Mouse (Mus musculus) thymus, postnatal 14 days (tissue): ENCODE measurements around the gene Dok3.
A peak's percentile ranks its signal among the peaks of the same experiment; 100 is the strongest.

ENCODE experiments used
- DNase-seq: peaks from one replicate; pipeline ENCODE4 v3.0.0; 2021

The Dok3 gene

GRCm38 (mm10) chr13:55536194-55537175 is 7.4 kb upstream of the Dok3 start, which contains the start of gene Ddx41:
Gene Ddx41, minus strand, starts transcription at chr13:55536658.
- DNase-seq = peak; percentile 98

GRCm38 (mm10) chr13:55535796-55536193 is 6.7 kb upstream of the Dok3 start:
- DNase-seq = no peak

- no peak for DNase-seq
Observed at GRCm38 (mm10) chr13:55535191-55535590, 6.1 kb upstream of the Dok3 start.

GRCm38 (mm10) chr13:55527834-55528772 is 993 bp downstream of the Dok3 start:
- no peak for DNase-seq

GRCm38 (mm10) chr13:55527212-55527611 is 1.9 kb downstream of the Dok3 start:
- no peak for DNase-seq

- DNase-seq = no peak
Observed at GRCm38 (mm10) chr13:55525733-55526553, 3.2 kb downstream of the Dok3 start.

GRCm38 (mm10) chr13:55523951-55524600 is 5.0 kb downstream of the Dok3 start:
- DNase-seq = no peak

- DNase-seq = no peak
Observed at GRCm38 (mm10) chr13:55523278-55523677, 5.8 kb downstream of the Dok3 start.

GRCm38 (mm10) chr13:55522730-55523129 is 6.4 kb downstream of the Dok3 start:
- DNase-seq = no peak

GRCm38 (mm10) chr13:55519606-55520005 is 9.5 kb downstream of the Dok3 start:
- no peak for DNase-seq

GRCm38 (mm10) chr13:55516955-55517354 is 12.1 kb downstream of the Dok3 start:
- DNase-seq = peak; percentile 86

- DNase-seq = no peak
Observed at GRCm38 (mm10) chr13:55513828-55514227, 15.3 kb downstream of the Dok3 start.

- DNase-seq = peak; percentile 89
Observed at GRCm38 (mm10) chr13:55513111-55513748, 15.9 kb downstream of the Dok3 start, which contains the start of gene Pdlim7. Gene Pdlim7, minus strand, starts transcription at chr13:55513676.

GRCm38 (mm10) chr13:55512379-55513031 is 16.6 kb downstream of the Dok3 start:
- no peak for DNase-seq

- DNase-seq = no peak
Observed at GRCm38 (mm10) chr13:55511492-55511861, 17.6 kb downstream of the Dok3 start.

- DNase-seq = no peak
Observed at GRCm38 (mm10) chr13:55510668-55511491, 18.2 kb downstream of the Dok3 start.

- DNase-seq = no peak
Observed at GRCm38 (mm10) chr13:55510332-55510667, 18.8 kb downstream of the Dok3 start.

- DNase-seq = no peak
Observed at GRCm38 (mm10) chr13:55508531-55508930, 20.6 kb downstream of the Dok3 start.

- DNase-seq = peak; percentile 33
Observed at GRCm38 (mm10) chr13:55507877-55508276, 21.2 kb downstream of the Dok3 start.

- DNase-seq = no peak
Observed at GRCm38 (mm10) chr13:55506697-55507096, 22.4 kb downstream of the Dok3 start.
